Mouse (Mus musculus) midbrain, postnatal 0 days (tissue): ENCODE data around the gene Jak1. TPM values are rescaled to one million over a fixed set of nuclear protein-coding genes. Genes with fewer than 3 reads are reported as not detected.

ENCODE experiments used
- ATAC-seq: fragments of 200-750 bp; cut with Nextera tagmentation; 2 replicates; pipeline ENCODE4 v1.8.0; 2017; ENCODE audit warnings: moderate number of reproducible peaks, mild to moderate bottlenecking, moderate TSS enrichment, moderate library complexity; ENCODE audit not compliant: low FRiP score
- DNase-seq: peaks from one replicate; pipeline ENCODE4 v3.0.0-alpha.2; 2015; ENCODE audit warnings: low spot score
- H3K27ac ChIP-seq: fragments of 300-500 bp; sonication (generic); 2 replicates; pipeline ENCODE4 v1.5.1; 2014; ENCODE audit warnings: low read depth, mild to moderate bottlenecking, low read length, mixed read lengths
- H3K27me3 ChIP-seq: fragments of 300-500 bp; sonication (generic); 2 replicates; pipeline ENCODE4 v1.6.1; 2014; ENCODE audit warnings: low read length, control low read depth, mixed read lengths; ENCODE audit not compliant: insufficient read depth
- H3K36me3 ChIP-seq: fragments of 300-500 bp; sonication (generic); 2 replicates; pipeline ENCODE4 v1.6.1; 2014; ENCODE audit warnings: low read length, control low read depth, mixed read lengths; ENCODE audit not compliant: insufficient read depth
- H3K4me1 ChIP-seq: fragments of 300-500 bp; sonication (generic); 2 replicates; pipeline ENCODE4 v1.6.1; 2014; ENCODE audit warnings: mild to moderate bottlenecking, control low read depth, antibody characterized with exemption, low read length, mixed read lengths; ENCODE audit not compliant: insufficient read depth
- H3K4me2 ChIP-seq: fragments of 300-500 bp; sonication (generic); 2 replicates; pipeline ENCODE4 v1.6.1; 2014; ENCODE audit warnings: low read depth, mild to moderate bottlenecking, low read length, mixed read lengths; ENCODE audit not compliant: poor library complexity, severe bottlenecking
- H3K4me3 ChIP-seq: fragments of 300-500 bp; sonication (generic); 2 replicates; pipeline ENCODE4 v1.5.1; 2014; ENCODE audit warnings: low read depth, mild to moderate bottlenecking, low read length, moderate library complexity
- H3K9ac ChIP-seq: fragments of 300-500 bp; sonication (generic); replicated peaks from 2 replicates; pipeline ENCODE4 v1.6.1; 2014; ENCODE audit warnings: mild to moderate bottlenecking, low read length, moderate library complexity, mixed read lengths; ENCODE audit not compliant: poor library complexity, severe bottlenecking
- H3K9me3 ChIP-seq: fragments of 300-500 bp; sonication (generic); 2 replicates; pipeline ENCODE4 v1.6.1; 2016; ENCODE audit warnings: low read length, control low read depth
- CTCF ChIP-seq: IDR thresholded peaks from 2 replicates; pipeline ENCODE4 v1.5.1; 2016; ENCODE audit warnings: antibody characterized with exemption, mild to moderate bottlenecking
- WGBS: fragments of 180-500 bp; shearing (Covaris S2); extraction: QIAGEN DNeasy Blood & Tissue Kit; methylation state at CpG from one replicate; pipeline ENCODE4 v1.1.7; 2014; 5-methylcytosine and 5-hydroxymethylcytosine counted together
- polyA plus RNA-seq: library from polyadenylated mRNA; unstranded; fragments of >200 nt; fragmentation: Nextera tagmentation; extraction: Ambion mirVana; gene quantifications from 2 replicates; pipeline ENCODE4 v1.2.1, GENCODE M21; 2015
- total RNA-seq: library from RNA; depleted of rRNA; stranded (reverse); fragments of >200 nt; gene quantifications from 2 replicates; pipeline ENCODE4 v1.2.3, GENCODE M21; 2014

Gene Jak1
- total and polyA plus RNA-seq, 2 experiments from 2014 or later: 76.1 to 91.9 TPM

DNA sequence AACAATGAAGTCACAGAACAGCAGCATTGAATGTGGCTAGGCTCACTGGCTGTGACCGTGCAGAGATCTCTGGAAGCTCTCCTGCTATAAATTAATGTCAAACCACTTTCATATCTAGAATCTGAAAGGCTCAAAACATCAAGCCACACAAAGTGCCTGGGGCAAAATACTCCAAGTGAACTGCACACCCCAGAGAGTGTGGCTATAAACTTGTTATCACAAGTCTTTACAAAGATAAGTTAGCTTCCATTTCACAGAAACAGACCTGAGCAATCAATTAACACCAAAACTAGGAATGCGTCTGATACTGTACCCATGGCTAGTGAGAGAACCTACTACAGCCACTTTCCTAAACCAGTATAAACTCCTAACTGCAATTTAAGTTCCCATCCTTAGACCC is 17.7 kb downstream of the Jak1 start:
- Histone ChIP-seq H3K4me2 (no peak overlapping the region), H3K36me3 (no peaks in the 10 kb centered on the region), H3K4me1 (no peaks in the 10 kb centered on the region), H3K27me3 (no peaks in the 10 kb centered on the region), H3K9me3 (no peaks in the 10 kb centered on the region), H3K4me3 (no peak overlapping the region), H3K27ac (no peak overlapping the region), H3K9ac (no peak overlapping the region)
- DNase-seq: no peak
- no peak for ATAC-seq
- WGBS: 73% methylated on average over 2 of the region's 2 CpGs
- TF ChIP-seq CTCF: no peak

DNA sequence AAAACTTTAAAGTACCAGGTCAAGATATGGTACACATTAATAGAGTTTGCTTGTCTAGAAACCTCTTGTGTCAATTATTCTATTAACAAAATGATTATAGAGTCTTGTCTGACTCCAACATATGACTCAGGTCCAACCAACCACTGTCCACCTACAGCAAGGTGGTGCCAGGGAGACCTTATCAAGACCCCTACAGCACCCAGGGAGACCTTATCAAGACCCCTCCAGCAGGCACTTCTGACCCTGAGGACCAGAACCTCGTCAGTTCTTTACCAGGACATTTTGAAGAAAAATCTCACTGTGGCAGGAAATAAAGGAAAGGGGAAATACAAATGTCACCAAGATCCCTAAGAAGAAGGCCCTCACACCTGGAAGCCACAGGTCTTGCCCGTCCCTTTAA is 18.5 kb downstream of the Jak1 start:
- H3K27me3 ChIP-seq: no peaks in the 10 kb centered on the region
- H3K4me1 ChIP-seq: no peaks in the 10 kb centered on the region
- no peak overlapping the region for H3K27ac ChIP-seq
- H3K9ac ChIP-seq: no peak overlapping the region
- no peak overlapping the region for H3K4me3 ChIP-seq
- H3K9me3 ChIP-seq: no peaks in the 10 kb centered on the region
- no peak for DNase-seq
- WGBS: 83% methylated on average over 2 of the region's 2 CpGs
- H3K4me2 ChIP-seq: no peak overlapping the region
- TF ChIP-seq CTCF: no peak
- no peak for ATAC-seq
- no peaks in the 10 kb centered on the region for H3K36me3 ChIP-seq

DNA sequence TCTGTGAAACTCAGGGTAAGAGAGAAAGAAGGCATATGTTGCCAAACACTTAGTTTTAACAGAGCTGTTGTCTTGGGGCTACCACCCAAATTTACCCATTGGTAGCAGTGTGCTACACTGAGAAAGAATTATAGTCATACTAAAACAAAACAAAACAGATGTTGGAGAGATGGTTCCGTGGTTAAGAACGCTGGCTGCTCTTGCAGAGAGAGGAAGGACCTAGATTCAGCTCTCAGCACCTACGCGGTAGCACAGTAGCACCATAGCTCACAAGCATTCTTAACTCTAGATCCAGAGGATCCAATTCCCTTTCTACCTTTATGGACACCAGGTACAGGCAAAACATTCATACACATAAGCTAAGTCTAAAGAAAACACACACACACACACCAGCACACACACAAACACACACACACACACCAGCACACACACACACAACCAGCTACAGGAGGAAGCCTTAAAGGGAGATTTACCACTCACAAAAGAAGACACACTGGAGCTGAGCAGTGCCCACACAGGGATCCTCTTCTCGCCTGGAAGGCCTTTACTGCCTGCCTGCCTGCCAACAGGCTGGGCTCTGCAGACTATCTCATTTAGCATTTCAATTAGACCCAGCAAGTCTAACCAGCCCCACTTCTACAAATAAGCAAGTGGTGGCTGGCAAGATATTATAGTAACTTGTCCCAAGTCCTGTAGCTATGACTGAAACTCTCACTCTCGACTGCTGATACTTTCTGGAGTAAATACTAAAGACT is 20.6 kb downstream of the Jak1 start:
- no peak for ATAC-seq
- Histone ChIP-seq H3K27ac (no peak overlapping the region), H3K36me3 (no peaks in the 10 kb centered on the region), H3K4me3 (no peak overlapping the region), H3K9me3 (no peaks in the 10 kb centered on the region), H3K27me3 (no peaks in the 10 kb centered on the region), H3K4me2 (no peak overlapping the region), H3K9ac (no peak overlapping the region), H3K4me1 (no peaks in the 10 kb centered on the region)
- TF ChIP-seq CTCF: no peak
- DNase-seq: peak; percentile 23
- WGBS: 75% methylated on average over 6 of the region's 6 CpGs

DNA sequence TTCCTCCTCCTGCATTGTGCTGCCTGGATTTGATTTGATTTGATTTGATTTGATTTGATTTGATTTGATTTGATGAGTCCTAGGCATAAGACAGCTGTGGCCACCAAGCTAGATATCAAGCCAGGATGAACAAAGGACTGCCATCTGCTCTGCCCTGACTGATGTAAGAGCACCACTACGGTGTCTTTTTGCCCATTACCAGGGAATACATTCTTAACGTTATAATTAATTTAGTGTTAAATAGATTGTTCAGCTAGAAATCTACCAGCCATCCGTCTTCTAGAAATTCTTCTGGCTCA is 24.3 kb downstream of the Jak1 start:
- Histone ChIP-seq H3K4me3 (no peak overlapping the region), H3K9me3 (no peaks in the 10 kb centered on the region), H3K4me1 (no peaks in the 10 kb centered on the region), H3K36me3 (no peaks in the 10 kb centered on the region), H3K9ac (no peak overlapping the region), H3K27ac (no peak overlapping the region), H3K27me3 (no peaks in the 10 kb centered on the region), H3K4me2 (no peak overlapping the region)
- peak; percentile 38 for DNase-seq
- WGBS: 66% methylated on average over 3 of the region's 3 CpGs
- ATAC-seq: no peak
- TF ChIP-seq CTCF: no peak

DNA sequence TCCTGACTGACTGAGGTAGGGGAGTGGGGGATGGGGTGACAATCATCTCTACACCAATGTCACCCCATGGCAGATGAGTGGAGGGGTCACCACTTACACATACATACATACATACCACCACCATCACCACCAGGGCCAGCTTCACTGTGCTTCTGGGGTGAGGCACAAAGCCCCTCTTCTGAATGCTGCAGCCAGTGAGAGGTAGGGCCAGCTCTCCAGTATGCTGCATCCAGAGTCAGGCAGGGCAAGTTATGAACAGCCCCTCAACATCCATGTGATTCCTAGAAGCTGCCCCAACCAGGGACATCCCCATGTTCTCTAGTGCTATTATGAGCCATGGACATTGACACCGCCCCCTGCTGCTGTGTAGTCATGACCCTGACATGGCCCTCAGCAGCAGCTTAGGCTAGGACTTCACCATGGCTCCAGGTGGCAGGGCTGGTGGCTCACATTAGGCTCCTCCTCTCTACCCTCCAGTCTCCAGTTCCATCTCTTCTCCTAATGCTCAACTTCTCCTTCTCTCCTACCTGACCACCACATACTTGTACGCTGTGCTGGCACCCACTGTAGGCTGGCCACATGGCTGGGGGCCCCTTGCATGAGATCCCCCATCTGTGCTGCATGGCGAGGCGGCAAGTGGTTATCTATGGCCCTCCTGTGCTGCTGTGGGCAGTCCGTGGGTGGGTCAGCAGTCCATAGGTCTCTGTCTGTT is 24.8 kb downstream of the Jak1 start:
- H3K27me3 ChIP-seq: no peaks in the 10 kb centered on the region
- H3K9me3 ChIP-seq: no peaks in the 10 kb centered on the region
- H3K9ac ChIP-seq: no peak overlapping the region
- no peak for TF ChIP-seq CTCF
- 85% methylated on average over 5 of the region's 5 CpGs for WGBS
- DNase-seq (no peak), ATAC-seq (no peak)
- no peaks in the 10 kb centered on the region for H3K36me3 ChIP-seq
- H3K27ac ChIP-seq: no peak overlapping the region
- H3K4me3 ChIP-seq: no peak overlapping the region
- no peaks in the 10 kb centered on the region for H3K4me1 ChIP-seq
- H3K4me2 ChIP-seq: no peak overlapping the region

DNA sequence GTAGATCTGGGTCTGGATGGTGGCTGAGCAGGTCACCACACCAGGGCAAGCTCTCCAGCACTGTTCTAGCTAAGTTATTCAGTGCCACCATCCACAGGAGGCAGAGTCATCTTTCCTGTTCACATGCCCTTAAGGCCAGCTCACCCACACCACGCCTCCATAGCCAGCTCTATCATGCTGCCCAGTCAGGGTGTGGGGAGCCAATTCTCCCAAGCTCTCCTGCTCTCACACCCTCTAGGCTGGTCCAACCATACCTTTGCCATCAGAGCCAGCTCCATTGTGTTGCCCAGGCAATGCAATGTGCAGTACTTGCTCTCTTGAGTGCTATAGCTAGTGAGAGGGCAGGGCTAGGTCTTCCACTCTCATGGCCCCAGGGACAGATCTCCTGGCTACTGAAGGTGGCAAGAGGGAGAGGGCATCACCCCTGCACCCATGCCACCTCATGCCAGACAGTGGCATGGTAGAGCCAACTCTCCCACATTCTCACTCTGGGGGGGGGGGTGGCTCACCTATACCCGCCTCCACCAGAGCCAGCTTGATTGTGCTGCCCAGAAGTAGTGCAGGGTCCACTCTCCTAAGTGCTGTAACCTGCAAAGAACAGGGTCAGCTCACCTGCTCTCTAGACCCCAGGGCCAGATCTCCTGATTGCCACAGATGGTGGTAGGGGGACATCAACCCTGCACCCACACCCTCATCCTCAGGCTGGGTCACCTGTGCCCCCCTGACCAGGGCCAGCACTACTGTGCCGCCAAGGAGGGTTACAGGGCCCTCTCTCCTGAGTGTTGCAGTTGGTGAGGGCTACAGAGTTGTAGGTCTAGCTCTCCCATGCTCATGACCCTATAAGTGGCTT is 25.5 kb downstream of the Jak1 start:
- WGBS: 100% methylated on average over 2 of the region's 3 CpGs
- peak; percentile 47; the same call in 1 of the 2 replicates for ATAC-seq

More for the DNA sequence above, 25.5 kb downstream of the Jak1 start:
- H3K27ac ChIP-seq: no peak overlapping the region
- no peak for TF ChIP-seq CTCF
- H3K27me3 ChIP-seq: no peaks in the 10 kb centered on the region
- no peaks in the 10 kb centered on the region for H3K4me1 ChIP-seq
- DNase-seq: no peak
- H3K36me3 ChIP-seq: no peaks in the 10 kb centered on the region
- H3K9ac ChIP-seq: no peak overlapping the region
- H3K4me2 ChIP-seq: no peak overlapping the region
- no peak overlapping the region for H3K4me3 ChIP-seq
- no peaks in the 10 kb centered on the region for H3K9me3 ChIP-seq
